Mouse (Mus musculus) G1E (cell line): ENCODE measurements around the gene Fam83e.

Experiments
- CTCF ChIP-seq: IDR thresholded peaks from 2 replicates; pipeline ENCODE4 v1.5.1; 2012; ENCODE audit warnings: low read depth, low read length, inconsistent platforms, mixed read lengths
- GATA1 ChIP-seq: IDR thresholded peaks from 2 replicates; pipeline ENCODE4 v1.6.1; 2012; ENCODE audit warnings: borderline replicate concordance, low read length, inconsistent platforms, mixed read lengths
- GATA2 ChIP-seq: IDR thresholded peaks from 2 replicates; pipeline ENCODE4 v1.6.1; 2012; ENCODE audit warnings: low read depth, low read length, inconsistent platforms, borderline replicate concordance

DNA sequence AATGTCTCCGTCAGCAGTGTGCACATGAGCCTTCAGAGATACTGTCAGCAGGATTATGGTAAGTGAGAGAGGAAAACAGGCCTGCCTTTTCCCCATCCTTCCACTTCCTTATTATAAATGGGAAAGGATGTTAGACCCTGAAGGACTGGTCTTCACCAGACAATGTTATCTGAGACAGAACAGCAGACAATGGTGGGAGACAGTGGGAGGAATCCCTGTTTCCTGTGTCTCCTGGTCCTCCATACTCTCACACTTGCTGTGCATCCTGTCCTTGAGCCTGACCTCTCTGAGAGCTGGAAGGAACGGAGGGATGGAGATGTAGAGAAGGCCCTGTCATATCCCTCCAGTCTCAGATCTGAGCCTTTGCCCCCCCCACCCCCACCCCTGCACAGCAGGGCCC is 28.6 kb upstream of the Fam83e start:
- TF ChIP-seq GATA2 = no peak
- no peak for TF ChIP-seq GATA1
- no peak for TF ChIP-seq CTCF
